Mouse (Mus musculus): ENCODE results near the gene Cfap65. TPM values are rescaled to one million over a fixed set of nuclear protein-coding genes. Genes with fewer than 3 reads are reported as not detected.

Gene Cfap65
- total RNA-seq, 2 experiments from 2014 or later, result not detected

GRCm38 (mm10) chr1:74936221-74936830 is 927 bp upstream of the Cfap65 start:
- no peak for DNase-seq

- no peak for DNase-seq
These were observed 7.6 kb downstream of the Cfap65 start for GRCm38 (mm10) chr1:74927621-74928296.

DNA sequence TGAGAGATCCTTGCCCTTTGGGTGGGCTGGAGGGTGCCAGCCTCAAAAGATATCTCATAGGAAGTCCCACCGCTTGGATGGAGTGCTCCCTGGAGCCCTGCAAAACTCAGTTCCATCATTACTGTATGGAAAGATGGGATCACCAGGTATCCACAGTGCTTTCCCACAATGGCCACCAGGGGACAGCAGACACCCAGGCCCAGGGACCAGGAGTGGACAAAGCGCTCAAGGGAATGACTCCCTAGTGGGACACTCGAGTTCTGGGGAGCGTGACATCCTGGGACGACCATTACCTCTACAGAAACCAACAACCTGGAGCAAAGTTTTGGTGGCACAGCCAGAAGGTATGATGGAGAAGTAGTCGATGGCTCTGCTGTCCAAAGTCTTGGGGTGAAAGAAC is 8.7 kb downstream of the Cfap65 start:
- peak; percentile 22 for DNase-seq

GRCm38 (mm10) chr1:74924464-74924863 is 10.9 kb downstream of the Cfap65 start:
- no peak for DNase-seq

DNA sequence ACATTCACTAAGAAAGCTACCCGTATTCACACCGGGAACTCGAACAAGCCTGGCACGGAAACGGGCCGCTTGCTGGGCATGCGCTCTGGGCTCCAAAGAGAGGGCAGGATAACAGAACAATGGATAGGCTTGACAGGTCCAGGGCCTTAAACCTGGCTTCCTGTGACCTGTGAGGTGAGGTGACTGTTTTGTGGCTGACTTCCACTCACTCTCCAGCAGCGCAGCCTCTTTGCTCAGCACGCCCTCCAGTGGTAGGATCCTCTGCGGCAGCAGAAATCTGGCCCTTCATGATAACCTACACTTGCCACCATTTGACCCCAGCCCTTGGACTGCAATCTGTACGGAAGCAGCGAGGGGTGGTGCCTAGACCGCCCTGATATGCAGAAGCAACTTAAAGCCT is 19.7 kb downstream of the Cfap65 start:
- DNase-seq, result no peak

DNA sequence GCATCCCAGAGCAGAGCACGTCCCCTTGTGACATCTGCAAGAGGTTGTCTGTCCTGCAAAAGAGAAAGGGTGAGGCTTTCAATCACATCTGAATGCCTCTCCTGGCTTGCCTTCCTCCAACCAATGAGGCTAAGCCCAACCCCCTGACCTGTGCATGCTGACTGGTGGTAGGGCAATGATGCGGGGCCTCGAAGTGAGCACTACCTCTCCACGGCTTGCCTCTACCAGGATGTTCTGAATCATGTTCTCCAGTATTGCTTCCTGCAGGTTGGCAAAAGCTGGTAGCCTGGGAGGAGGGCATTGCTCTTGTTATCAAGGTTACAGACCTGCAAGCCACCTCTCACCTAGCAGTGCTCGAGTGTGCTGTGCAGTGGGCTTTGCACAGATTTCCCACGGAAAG is 33.2 kb downstream of the Cfap65 start:
- DNase-seq, result no peak

- DNase-seq, result peak; percentile 58
These were observed 33.7 kb downstream of the Cfap65 start for GRCm38 (mm10) chr1:74901686-74902085.

DNA sequence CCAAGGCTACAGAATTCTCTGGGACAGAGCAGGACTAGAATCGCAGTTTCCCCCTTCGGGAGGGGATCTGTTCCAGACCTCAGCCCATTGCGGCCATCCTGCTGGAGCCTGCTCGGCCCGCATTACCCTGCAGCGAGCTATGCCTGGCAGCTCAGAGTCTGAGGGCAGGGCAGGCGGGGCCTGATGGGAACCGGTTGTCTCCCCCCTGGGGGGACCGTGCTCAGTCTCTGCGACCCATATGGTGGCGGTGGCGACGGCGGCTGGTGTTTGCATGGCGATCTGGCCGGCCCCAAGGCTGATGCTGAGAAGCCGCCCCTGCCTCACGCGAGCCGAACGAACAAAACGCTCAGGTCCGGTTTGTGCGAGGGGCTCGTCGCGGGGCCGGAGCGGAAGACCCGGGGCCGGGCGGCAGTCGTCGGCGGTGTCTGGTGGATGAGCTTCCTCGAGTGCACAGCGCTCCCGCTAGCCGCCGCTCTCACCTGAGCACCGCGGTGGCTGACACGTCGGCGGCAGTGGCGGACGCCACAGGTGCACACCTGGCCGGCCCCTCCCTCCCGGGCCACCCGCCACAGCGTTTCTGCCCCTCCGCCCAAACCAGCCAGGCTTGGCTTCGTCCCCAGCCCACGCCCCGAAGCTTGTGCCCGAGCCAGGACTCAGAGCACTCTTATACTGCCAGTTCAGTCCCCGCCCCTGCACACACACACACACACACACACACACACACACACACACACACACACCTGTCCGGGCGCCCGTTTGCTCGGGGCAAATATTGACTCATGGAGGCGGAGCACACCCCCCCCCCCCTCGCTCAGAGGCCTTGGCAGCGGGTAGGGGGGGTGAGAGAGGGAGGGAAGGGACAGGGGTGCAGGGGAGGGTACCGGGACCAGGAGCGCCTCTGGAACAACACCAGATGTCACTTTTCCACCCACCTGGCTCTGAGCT is 34.8 kb downstream of the Cfap65 start:
- no peak for DNase-seq

DNA sequence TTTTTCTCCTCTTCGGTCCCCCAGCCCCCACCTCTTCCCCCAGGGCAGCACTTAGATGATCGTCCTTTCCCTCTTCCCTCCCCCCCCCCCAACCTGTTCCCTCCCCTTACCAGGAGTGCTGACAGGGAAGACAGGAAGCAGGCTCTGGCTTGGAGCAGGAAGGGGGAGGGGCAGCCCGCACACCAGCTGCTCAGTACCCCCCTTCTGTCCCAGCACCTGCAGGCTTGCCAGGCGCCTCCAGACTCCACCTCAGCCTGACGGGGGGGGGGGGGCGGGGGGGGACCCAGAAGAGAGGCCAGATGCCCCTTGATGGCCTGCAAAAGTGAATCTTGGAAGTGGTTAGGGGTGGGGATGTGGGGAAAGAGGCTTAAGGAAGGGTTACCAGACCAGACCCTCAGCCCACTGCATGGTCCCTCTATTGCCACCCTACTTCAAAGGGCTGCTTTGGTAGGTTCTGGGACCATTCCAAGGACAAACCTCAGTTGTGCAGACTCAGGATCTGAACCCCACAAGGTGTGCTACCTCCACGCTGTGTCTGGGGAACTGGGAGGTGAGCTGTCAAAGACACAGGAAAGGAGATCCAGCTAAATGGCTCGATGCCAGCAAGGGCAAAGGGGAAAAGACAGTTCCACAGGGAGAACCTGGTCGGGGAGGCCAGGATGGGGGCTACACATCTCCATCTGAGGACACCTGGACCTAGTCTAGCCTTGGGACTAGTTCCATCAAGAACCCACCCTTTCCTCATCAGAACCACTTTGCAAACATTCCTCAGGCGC is 36.6 kb downstream of the Cfap65 start:
- DNase-seq, result no peak

GRCm38 (mm10) chr1:74897976-74898375 is 37.4 kb downstream of the Cfap65 start:
- no peak for DNase-seq

DNA sequence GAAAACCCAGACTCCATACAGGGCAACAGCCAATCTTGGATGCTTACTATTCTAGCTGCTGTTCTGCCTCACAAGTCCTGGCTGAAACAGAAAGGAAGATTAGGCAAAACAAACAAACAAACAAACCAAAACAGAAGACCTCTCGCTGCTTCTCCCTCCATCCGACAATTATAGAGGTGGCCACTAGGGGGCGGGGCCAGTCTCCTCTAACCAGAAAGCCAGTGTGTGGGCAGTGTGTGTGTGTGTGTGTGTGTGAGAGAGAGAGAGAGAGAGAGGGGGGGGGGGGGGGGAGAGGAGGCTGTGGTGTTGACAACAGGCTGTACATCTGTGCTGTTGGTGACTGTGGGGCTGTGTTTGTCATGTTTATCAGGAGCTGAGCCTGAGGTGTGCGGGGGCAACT is 40.4 kb downstream of the Cfap65 start:
- DNase-seq, result peak; percentile 66

- peak; percentile 37 for DNase-seq
These were observed 42.1 kb downstream of the Cfap65 start, which contains the start of gene Cryba2 for GRCm38 (mm10) chr1:74893134-74893855. TSS of gene Cryba2 (minus strand) at chr1:74893143.

DNA sequence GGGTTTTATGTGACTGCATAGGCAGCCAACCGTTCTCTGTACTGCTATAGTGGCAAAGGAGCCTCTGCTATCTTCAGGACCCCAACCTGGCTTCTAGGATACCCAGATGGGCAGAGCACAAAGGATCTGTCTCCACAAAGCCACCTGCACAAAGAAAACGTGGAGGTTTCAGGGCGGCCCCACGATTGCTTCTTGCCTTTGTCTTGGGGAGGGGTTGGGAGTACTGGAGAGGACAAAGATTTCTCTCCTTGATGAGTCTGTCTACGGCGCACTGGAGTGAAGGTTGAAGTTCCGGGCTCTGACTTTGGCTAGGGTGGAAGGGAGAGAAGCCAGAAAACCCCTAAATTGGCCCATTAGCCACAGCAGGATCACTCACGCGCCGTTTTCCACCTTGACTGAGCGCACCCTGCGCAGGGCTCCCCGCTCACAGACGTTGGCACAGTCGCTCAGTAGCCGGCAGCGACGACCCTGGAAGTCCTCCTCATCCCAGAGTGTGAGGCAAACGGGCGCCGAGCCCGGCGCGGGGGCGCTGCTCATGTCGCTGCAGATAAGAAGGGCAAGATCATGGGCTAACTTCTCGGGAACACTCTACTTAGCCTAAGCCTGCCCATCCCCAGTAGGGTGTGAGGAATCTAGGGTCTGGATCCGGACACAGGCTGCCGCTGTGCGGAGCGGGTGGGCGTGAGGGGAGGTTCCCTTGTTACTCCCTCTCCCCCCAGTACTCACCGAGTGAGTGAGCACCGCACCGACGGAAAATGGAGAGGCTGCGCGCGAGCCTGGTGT is 42.9 kb downstream of the Cfap65 start:
- DNase-seq, result no peak

GRCm38 (mm10) chr1:74891513-74891912 is 43.9 kb downstream of the Cfap65 start:
- DNase-seq, result peak; percentile 36

DNA sequence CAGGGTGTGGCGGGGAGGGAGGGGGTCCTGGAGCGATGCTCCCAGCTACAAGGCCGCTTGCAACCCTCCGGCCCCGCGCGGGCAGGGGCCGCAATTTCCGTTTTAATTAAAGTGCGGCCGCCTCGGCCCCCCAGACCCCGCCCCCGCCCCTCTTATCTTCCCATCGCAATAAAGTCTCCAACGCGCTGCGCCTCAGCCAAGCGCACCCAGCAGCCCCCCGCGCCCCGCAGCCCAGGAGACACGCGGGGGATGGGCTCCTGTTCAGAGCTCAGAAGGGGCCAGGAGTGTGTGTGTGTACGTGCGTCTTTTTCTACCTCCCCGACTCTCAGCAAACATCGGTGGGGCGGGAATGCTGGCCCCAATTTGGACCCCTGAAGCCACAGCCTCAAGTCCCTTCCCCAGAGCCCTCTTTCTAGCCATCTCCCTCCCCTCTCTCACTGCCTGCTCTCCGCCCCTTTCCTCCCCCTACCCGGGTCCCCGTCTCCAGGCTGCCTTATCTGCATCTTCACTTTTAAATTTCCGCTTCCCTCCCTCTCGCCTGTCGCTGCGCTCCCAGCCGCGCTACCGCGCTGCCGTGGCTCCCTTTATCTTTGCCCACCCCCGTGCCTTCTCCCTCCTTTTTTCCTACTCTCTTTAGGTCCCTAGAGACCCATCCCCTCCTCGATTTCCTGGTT is 49.9 kb downstream of the Cfap65 start, which contains the start of gene Fev:
Fev (minus strand) TSS at position 51 of the 674 bp plus-strand sequence.
- DNase-seq, result no peak

DNA sequence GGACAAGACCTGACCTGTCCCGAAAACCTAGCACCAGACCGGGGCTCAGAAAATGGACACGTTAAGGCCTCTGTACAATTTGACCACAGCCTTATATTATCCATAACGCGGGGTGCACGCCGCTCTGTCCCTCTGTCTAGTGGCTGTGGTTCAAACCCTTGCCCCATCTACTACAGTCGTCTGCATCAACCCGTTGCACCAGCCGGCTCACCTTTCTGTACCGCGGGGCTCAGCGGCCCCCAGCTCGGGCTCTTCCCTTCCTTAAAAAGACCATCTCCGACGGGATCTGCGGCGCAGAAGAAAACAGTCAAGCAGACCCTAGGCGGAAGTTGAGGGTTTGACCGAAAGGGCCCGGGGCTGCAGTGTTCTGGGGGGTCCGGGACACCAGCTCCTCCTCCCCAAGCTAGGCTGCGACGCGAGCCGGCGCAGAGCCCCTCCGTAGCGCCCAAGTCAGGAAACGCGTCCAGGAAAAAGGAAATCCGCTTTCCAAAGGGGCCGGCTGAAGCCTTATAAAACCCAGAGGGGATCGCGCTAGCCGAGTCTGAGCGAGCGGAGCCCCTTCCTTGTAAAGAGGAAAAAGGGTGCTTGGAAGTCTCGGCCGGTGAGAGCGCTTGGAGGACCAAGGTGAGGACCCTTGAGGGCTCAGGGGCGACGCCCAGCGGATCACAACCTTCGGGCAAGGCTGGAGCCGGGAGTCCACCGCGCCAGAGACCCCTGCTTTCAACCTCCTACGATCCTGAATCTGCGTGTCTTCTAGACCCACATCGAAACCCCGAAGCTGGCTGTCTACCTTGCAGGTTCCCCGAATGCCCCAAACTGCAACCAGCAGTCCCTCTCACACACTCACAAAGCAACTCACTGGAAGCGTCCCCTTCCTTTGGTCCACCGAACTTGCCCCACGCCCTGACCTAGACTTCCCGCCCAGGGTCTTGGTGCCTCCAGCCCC is 50.9 kb downstream of the Cfap65 start:
- no peak for DNase-seq

GRCm38 (mm10) chr1:74883441-74883840 is 52.0 kb downstream of the Cfap65 start:
- no peak for DNase-seq

DNA sequence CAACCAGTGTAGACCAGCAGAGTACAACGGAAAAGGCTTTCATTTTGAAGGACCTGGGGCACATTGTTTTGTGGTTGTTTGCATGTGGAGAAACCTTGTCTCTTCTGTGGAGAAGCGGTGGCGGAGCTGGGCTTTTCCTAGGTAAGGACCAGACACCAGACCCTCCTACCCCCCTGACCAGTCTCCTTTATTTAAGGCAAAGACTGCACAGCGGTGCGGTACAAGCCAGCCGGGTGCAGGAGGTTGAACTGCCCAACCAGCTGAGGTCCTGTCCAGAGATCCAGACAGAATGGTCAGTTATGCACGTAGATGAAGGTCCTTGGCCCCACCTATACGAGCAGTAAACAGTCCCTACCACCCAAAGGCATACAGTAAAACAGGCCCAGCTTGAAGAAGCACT is 52.6 kb downstream of the Cfap65 start:
- no peak for DNase-seq

Measured in gastrocnemius, postnatal 10 days (tissue).